ENCODE assay signal across 29 mouse cellular contexts in the genomic region with DNA sequence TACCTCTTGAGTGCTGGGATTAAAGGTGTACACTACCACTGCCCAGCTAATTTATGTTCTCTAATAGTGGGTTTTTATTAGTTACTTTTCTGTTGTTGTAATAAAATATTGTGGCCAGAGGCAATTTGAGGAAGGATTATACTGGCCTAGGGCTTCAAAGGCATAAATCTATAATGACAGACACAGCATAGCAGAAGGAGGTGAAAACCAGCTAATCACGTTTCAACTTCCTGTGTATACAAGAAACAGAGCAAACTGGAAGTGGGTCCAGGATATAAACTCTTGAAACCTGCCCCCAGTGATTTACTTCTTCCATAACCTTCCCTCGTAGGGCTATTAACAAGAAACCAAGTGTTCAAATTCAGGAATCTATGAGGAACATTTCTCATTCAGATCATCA.
"Had no signal": no experiment of that assay in that cellular context is flagged by ENCODE, and none has a peak within 500 bp of the region (broad histone marks: within the 10 kb centered on the region; RNA-seq: fewer than 3 reads in every experiment).

No protein-coding gene starts in this region.

- H3K4me3 ChIP-seq: embryonic facial prominence, embryonic 10.5 days; embryonic facial prominence, embryonic 12.5 days; embryonic facial prominence, embryonic 13.5 days; embryonic facial prominence, embryonic 15.5 days; erythroblast, embryonic 14.5 days; forebrain, embryonic 10.5 days; forebrain, embryonic 12.5 days; forebrain, embryonic 13.5 days; forebrain, embryonic 15.5 days; gastrocnemius, adult 2 months; heart, adult 2 months had no signal

- H3K4me2 ChIP-seq: embryonic facial prominence, embryonic 12.5 days; embryonic facial prominence, embryonic 13.5 days; embryonic facial prominence, embryonic 15.5 days; forebrain, embryonic 12.5 days; forebrain, embryonic 13.5 days; forebrain, embryonic 15.5 days had no signal

- H3K27ac ChIP-seq: embryonic facial prominence, embryonic 10.5 days; embryonic facial prominence, embryonic 12.5 days; embryonic facial prominence, embryonic 13.5 days; embryonic facial prominence, embryonic 15.5 days; forebrain, embryonic 10.5 days; forebrain, embryonic 12.5 days; forebrain, embryonic 13.5 days; forebrain, embryonic 15.5 days; gastrocnemius, adult 2 months; heart, adult 2 months had no signal

- H3K27me3 ChIP-seq: embryonic facial prominence, embryonic 12.5 days; embryonic facial prominence, embryonic 13.5 days; embryonic facial prominence, embryonic 15.5 days; forebrain, embryonic 12.5 days; forebrain, embryonic 13.5 days; forebrain, embryonic 15.5 days had no signal

- H3K9me3 ChIP-seq: embryonic facial prominence, embryonic 10.5 days; embryonic facial prominence, embryonic 13.5 days; embryonic facial prominence, embryonic 15.5 days; forebrain, embryonic 10.5 days; forebrain, embryonic 12.5 days; forebrain, embryonic 13.5 days; forebrain, embryonic 15.5 days had no signal

- H3K4me1 ChIP-seq: embryonic facial prominence, embryonic 12.5 days; embryonic facial prominence, embryonic 13.5 days; embryonic facial prominence, embryonic 15.5 days had no signal

- H3K9ac ChIP-seq: embryonic facial prominence, embryonic 12.5 days; embryonic facial prominence, embryonic 13.5 days; embryonic facial prominence, embryonic 15.5 days; forebrain, embryonic 12.5 days; forebrain, embryonic 13.5 days; forebrain, embryonic 15.5 days; forebrain, postnatal 0 days had no signal

- DNase-seq: cerebellum, adult 2 months; cerebellum, adult 8-10 months; cerebellum, adult 9-10 months; cerebellum, adult 9-11 months; cerebellum, postnatal 10 days; cerebellum, postnatal 14 days; cerebellum, postnatal 25 days; cerebellum, postnatal 36 days; embryo, embryonic 11 days; forebrain, postnatal 0 days; gastrocnemius, adult 2 months; gastrocnemius, postnatal 10 days; gastrocnemius, postnatal 14 days; gastrocnemius, postnatal 25 days; gastrocnemius, postnatal 36 days; heart, adult 11 months; heart, adult 18-20 months; heart, adult 2 months had no signal

- H3K36me3 ChIP-seq: embryonic facial prominence, embryonic 10.5 days; embryonic facial prominence, embryonic 12.5 days; embryonic facial prominence, embryonic 13.5 days; embryonic facial prominence, embryonic 15.5 days; forebrain, embryonic 10.5 days; forebrain, embryonic 12.5 days; forebrain, embryonic 15.5 days had no signal

- ATAC-seq: forebrain, embryonic 13.5 days; forebrain, embryonic 14.5 days; forebrain, embryonic 15.5 days; forebrain, embryonic 16.5 days; forebrain, postnatal 0 days had no signal
